Mouse (Mus musculus) lung, embryonic 15.5 days (tissue): ENCODE data around the gene Anpep. TPM values are rescaled to one million over a fixed set of nuclear protein-coding genes. Genes with fewer than 3 reads are reported as not detected.
"Not testable (repeated sequence)": the region's sequence is repeated elsewhere in the genome, so short reads cannot be mapped to it uniquely, and the experiment has no call there.

Source experiments
- ATAC-seq: fragments of 200-750 bp; cut with Nextera tagmentation; 2 replicates; pipeline ENCODE4 v1.8.0; 2017; ENCODE audit warnings: moderate number of reproducible peaks, borderline replicate concordance; ENCODE audit not compliant: low FRiP score, low TSS enrichment; ENCODE audit errors: extremely low read depth
- H3K27ac ChIP-seq: fragments of 300-500 bp; sonication (generic); 2 replicates; pipeline ENCODE4 v1.5.1; 2015; ENCODE audit warnings: moderate library complexity, mild to moderate bottlenecking, inconsistent platforms
- H3K27me3 ChIP-seq: fragments of 300-500 bp; sonication (generic); 2 replicates; pipeline ENCODE4 v1.6.1; 2015; ENCODE audit warnings: inconsistent platforms
- H3K36me3 ChIP-seq: fragments of 300-500 bp; sonication (generic); 2 replicates; pipeline ENCODE4 v1.6.1; 2015; ENCODE audit warnings: inconsistent platforms
- H3K4me1 ChIP-seq: fragments of 300-500 bp; sonication (generic); 2 replicates; pipeline ENCODE4 v1.6.1; 2015; ENCODE audit warnings: inconsistent platforms
- H3K4me2 ChIP-seq: fragments of 300-500 bp; sonication (generic); 2 replicates; pipeline ENCODE4 v1.6.1; 2015; ENCODE audit warnings: inconsistent platforms, mild to moderate bottlenecking, moderate library complexity
- H3K4me3 ChIP-seq: fragments of 300-500 bp; sonication (generic); 2 replicates; pipeline ENCODE4 v1.5.1; 2015; ENCODE audit warnings: mild to moderate bottlenecking, inconsistent platforms
- H3K9ac ChIP-seq: fragments of 300-500 bp; sonication (generic); 2 replicates; pipeline ENCODE4 v1.6.1; 2015; ENCODE audit warnings: inconsistent platforms
- H3K9me3 ChIP-seq: fragments of 300-500 bp; sonication (generic); 2 replicates; pipeline ENCODE4 v1.6.1; 2016; ENCODE audit warnings: inconsistent platforms
- WGBS: fragments of 180-500 bp; shearing (Covaris S2); methylation state at CpG from one replicate; pipeline ENCODE4 v1.1.7; 2015; 5-methylcytosine and 5-hydroxymethylcytosine counted together
- polyA plus RNA-seq: library from polyadenylated mRNA; unstranded; fragments of >200 nt; fragmentation: Nextera tagmentation; extraction: Ambion mirVana; gene quantifications from 2 replicates; pipeline ENCODE4 v1.2.1, GENCODE M21; 2015

Gene Anpep
- polyA plus RNA-seq, 1 experiment from 2014 or later: 5.4 TPM

GRCm38 (mm10) chr7:79801391-79801790, 59.5 kb downstream of the Anpep start:
- no peak overlapping the region for H3K4me2 ChIP-seq
- 59% methylated on average over 11 of the region's 11 CpGs for WGBS
- no peaks in the 10 kb centered on the region for H3K9me3 ChIP-seq
- H3K4me1 ChIP-seq: peaks cover 6% of the 10 kb centered on the region; the same call in 1 of the 2 replicates
- no peak overlapping the region for H3K4me3 ChIP-seq
- no peak overlapping the region for H3K9ac ChIP-seq
- no peak overlapping the region for H3K27ac ChIP-seq
- H3K36me3 ChIP-seq: no peaks in the 10 kb centered on the region
- H3K27me3 ChIP-seq: peaks cover 6% of the 10 kb centered on the region
- ATAC-seq: 0 out of 2 replicates have a peak, but pooled peaks have one; percentile 6

GRCm38 (mm10) chr7:79800336-79800735, 60.5 kb downstream of the Anpep start:
- Histone ChIP-seq H3K27me3 (peaks cover 7% of the 10 kb centered on the region), H3K9ac (no peak overlapping the region), H3K36me3 (no peaks in the 10 kb centered on the region), H3K9me3 (no peaks in the 10 kb centered on the region), H3K27ac (no peak overlapping the region), H3K4me3 (no peak overlapping the region), H3K4me1 (peaks cover 6% of the 10 kb centered on the region; the same call in 1 of the 2 replicates), H3K4me2 (no peak overlapping the region)
- ATAC-seq: no peak
- 65% methylated on average over 4 of the region's 4 CpGs for WGBS

GRCm38 (mm10) chr7:79799506-79799905, 61.4 kb downstream of the Anpep start:
- no peak overlapping the region for H3K27ac ChIP-seq
- ATAC-seq: no peak
- H3K4me3 ChIP-seq: no peak overlapping the region
- peaks cover 16% of the 10 kb centered on the region for H3K27me3 ChIP-seq
- H3K36me3 ChIP-seq: no peaks in the 10 kb centered on the region
- H3K9ac ChIP-seq: no peak overlapping the region
- H3K4me1 ChIP-seq: peaks cover 6% of the 10 kb centered on the region; the same call in 1 of the 2 replicates
- WGBS: 59% methylated on average over 6 of the region's 6 CpGs
- H3K4me2 ChIP-seq: no peak overlapping the region
- no peaks in the 10 kb centered on the region for H3K9me3 ChIP-seq

- Histone ChIP-seq H3K27ac (no peak overlapping the region), H3K4me3 (no peak overlapping the region), H3K36me3 (no peaks in the 10 kb centered on the region), H3K9ac (no peak overlapping the region), H3K9me3 (no peaks in the 10 kb centered on the region), H3K27me3 (peaks cover 20% of the 10 kb centered on the region), H3K4me2 (no peak overlapping the region), H3K4me1 (peaks cover 4% of the 10 kb centered on the region; the same call in 1 of the 2 replicates)
- ATAC-seq: no peak
- WGBS: 2% methylated on average over 8 of the region's 8 CpGs
Measured at GRCm38 (mm10) chr7:79799048-79799447, 61.8 kb downstream of the Anpep start.

- Histone ChIP-seq H3K27ac (no peak overlapping the region), H3K4me1 (no peaks in the 10 kb centered on the region), H3K27me3 (peaks cover 25% of the 10 kb centered on the region), H3K4me3 (no peak overlapping the region), H3K9me3 (no peaks in the 10 kb centered on the region), H3K36me3 (no peaks in the 10 kb centered on the region), H3K4me2 (no peak overlapping the region), H3K9ac (no peak overlapping the region)
- ATAC-seq: no peak
- WGBS: 15% methylated on average over 5 of the region's 5 CpGs
Measured at GRCm38 (mm10) chr7:79798606-79799005, 62.3 kb downstream of the Anpep start.

GRCm38 (mm10) chr7:79793688-79794087, 67.2 kb downstream of the Anpep start, which contains the start of gene Mesp1:
TSS of gene Mesp1 (minus strand) at chr7:79793788.
- H3K27me3 ChIP-seq: peaks cover 64% of the 10 kb centered on the region

GRCm38 (mm10) chr7:79792635-79793421, 68.0 kb downstream of the Anpep start:
- WGBS: under 1% methylated on average over 80 of the region's 80 CpGs
- Histone ChIP-seq H3K9ac (peak overlapping the region; percentile 3; the same call in 1 of the 2 replicates), H3K4me3 (peak overlapping the region; percentile 40), H3K27me3 (peaks cover 61% of the 10 kb centered on the region), H3K4me1 (peaks cover 5% of the 10 kb centered on the region; the same call in 1 of the 2 replicates), H3K4me2 (peak overlapping the region; percentile 78), H3K9me3 (no peaks in the 10 kb centered on the region), H3K27ac (no peak overlapping the region), H3K36me3 (no peaks in the 10 kb centered on the region)
- peak; percentile 51; the same call in 1 of the 2 replicates for ATAC-seq

More at GRCm38 (mm10) chr7:79793688-79794087, 67.2 kb downstream of the Anpep start, which contains the start of gene Mesp1:
- H3K9ac ChIP-seq: peak within 1 kb of the TSS; percentile 3; the same call in 1 of the 2 replicates
- ATAC-seq: no peak
- WGBS: 62% methylated on average over 6 of the region's 6 CpGs
- no peak within 1 kb of the TSS for H3K27ac ChIP-seq
- peak within 1 kb of the TSS; percentile 40 for H3K4me3 ChIP-seq
- no peaks in the 10 kb centered on the region for H3K9me3 ChIP-seq
- peaks cover 5% of the 10 kb centered on the region; the same call in 1 of the 2 replicates for H3K4me1 ChIP-seq
- no peaks in the 10 kb centered on the region for H3K36me3 ChIP-seq
- peak within 1 kb of the TSS; percentile 78 for H3K4me2 ChIP-seq

- 35% methylated on average over 2 of the region's 2 CpGs for WGBS
- H3K9me3 ChIP-seq, H3K4me3 ChIP-seq, ATAC-seq, H3K9ac ChIP-seq, H3K27ac ChIP-seq, H3K4me1 ChIP-seq, H3K4me2 ChIP-seq, H3K36me3 ChIP-seq: not testable (repeated sequence)
- peaks cover 54% of the 10 kb centered on the region for H3K27me3 ChIP-seq
Measured at GRCm38 (mm10) chr7:79789812-79790211, 71.0 kb downstream of the Anpep start.

- no peaks in the 10 kb centered on the region for H3K36me3 ChIP-seq
- no peak overlapping the region for H3K4me3 ChIP-seq
- ATAC-seq: 0 out of 2 replicates have a peak, but pooled peaks have one; percentile 14
- no peak overlapping the region for H3K9ac ChIP-seq
- no peak overlapping the region for H3K27ac ChIP-seq
- H3K4me2 ChIP-seq: no peak overlapping the region
- peaks cover 19% of the 10 kb centered on the region for H3K27me3 ChIP-seq
- H3K4me1 ChIP-seq: no peaks in the 10 kb centered on the region
- H3K9me3 ChIP-seq: no peaks in the 10 kb centered on the region
- 20% methylated on average over 6 of the region's 6 CpGs for WGBS
Measured at GRCm38 (mm10) chr7:79786295-79786694, 74.6 kb downstream of the Anpep start.

GRCm38 (mm10) chr7:79782516-79782855, 78.4 kb downstream of the Anpep start:
- H3K27me3 ChIP-seq: no peaks in the 10 kb centered on the region
- no peaks in the 10 kb centered on the region for H3K9me3 ChIP-seq
- WGBS: 81% methylated on average over 2 of the region's 2 CpGs
- H3K4me2 ChIP-seq: no peak overlapping the region
- no peak for ATAC-seq
- H3K27ac ChIP-seq: no peak overlapping the region
- H3K4me3 ChIP-seq: no peak overlapping the region
- no peak overlapping the region for H3K9ac ChIP-seq
- H3K4me1 ChIP-seq: peaks cover 3% of the 10 kb centered on the region; the same call in 1 of the 2 replicates
- no peaks in the 10 kb centered on the region for H3K36me3 ChIP-seq

GRCm38 (mm10) chr7:79781826-79782515, 78.9 kb downstream of the Anpep start:
- H3K9ac ChIP-seq: no peak overlapping the region
- 68% methylated on average over 11 of the region's 11 CpGs for WGBS
- no peak overlapping the region for H3K4me2 ChIP-seq
- peaks cover 3% of the 10 kb centered on the region; the same call in 1 of the 2 replicates for H3K4me1 ChIP-seq
- H3K27me3 ChIP-seq: no peaks in the 10 kb centered on the region
- no peaks in the 10 kb centered on the region for H3K9me3 ChIP-seq
- H3K4me3 ChIP-seq: no peak overlapping the region
- no peak for ATAC-seq
- no peaks in the 10 kb centered on the region for H3K36me3 ChIP-seq
- H3K27ac ChIP-seq: no peak overlapping the region
